Mouse (Mus musculus) embryo, embryonic 11 days (tissue): ENCODE results near the gene Fam19a3.

Experiments used
- DNase-seq: peaks from one replicate; pipeline ENCODE4 v3.0.0-alpha.2; 2015

The Fam19a3 gene

DNA sequence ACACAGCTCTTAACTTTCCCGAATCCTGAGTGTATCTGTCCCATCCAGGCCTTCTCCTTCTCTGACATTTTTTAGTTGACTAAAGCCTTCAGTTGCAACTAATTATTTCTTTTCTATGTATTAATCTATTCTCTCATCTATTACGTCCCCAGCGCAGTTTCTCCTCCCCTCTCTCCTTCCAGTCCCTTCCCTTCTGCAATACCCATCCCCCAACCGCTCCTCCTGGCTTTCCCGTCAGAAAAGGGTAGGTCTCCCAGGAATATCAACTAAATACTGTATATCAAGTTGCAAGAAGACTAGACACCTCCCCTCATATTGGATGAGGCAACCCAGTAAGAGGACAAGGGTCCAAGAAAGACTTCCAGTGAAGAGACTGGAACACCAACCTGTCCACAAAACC, 22.8 kb downstream of the Fam19a3 start:
- no peak for DNase-seq

- peak; percentile 92 for DNase-seq
Observed at GRCm38 (mm10) chr3:104758406-104758805, 23.2 kb downstream of the Fam19a3 start.

DNA sequence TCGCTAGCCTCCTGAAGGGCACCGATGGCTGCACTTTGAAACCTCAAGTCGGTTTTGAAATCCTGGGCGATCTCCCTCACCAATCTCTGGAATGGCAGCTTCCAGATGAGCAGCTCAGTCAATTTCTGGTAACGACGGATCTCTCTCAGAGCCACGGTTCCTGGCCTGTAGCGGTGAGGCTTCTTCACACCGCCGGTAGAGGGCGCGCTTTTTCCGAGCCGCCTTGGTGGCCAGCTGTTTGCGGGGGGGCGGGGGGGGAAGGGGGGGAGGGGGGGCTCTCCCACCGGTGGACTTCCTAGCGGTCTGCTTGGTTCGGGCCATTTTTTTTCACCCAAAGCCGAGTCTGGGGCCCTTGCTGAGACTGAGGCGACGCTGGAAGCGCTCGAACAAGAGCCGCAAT, 28.8 kb downstream of the Fam19a3 start:
- peak; percentile 59 for DNase-seq

GRCm38 (mm10) chr3:104743864-104744263, 37.8 kb downstream of the Fam19a3 start:
- no peak for DNase-seq

DNA sequence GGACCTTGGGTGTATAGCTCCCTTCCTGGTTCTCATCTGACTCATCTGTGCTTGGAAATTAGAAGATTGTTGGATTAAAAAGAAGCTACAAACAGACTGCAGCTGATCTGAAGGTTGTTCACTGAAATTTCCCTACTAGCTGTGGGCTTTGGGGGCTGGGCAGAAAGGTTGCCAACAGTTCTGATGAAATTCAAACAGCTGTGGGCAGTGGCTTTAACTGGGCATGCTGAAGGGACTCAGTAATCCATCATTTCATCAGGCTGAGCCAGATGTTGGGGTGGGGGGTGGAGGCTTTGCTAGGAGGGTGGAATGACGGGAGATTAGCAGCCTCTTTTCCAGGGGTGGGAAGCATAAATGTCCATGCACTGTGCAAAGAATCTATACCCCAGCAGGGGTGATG, 38.5 kb downstream of the Fam19a3 start:
- DNase-seq, result no peak

DNA sequence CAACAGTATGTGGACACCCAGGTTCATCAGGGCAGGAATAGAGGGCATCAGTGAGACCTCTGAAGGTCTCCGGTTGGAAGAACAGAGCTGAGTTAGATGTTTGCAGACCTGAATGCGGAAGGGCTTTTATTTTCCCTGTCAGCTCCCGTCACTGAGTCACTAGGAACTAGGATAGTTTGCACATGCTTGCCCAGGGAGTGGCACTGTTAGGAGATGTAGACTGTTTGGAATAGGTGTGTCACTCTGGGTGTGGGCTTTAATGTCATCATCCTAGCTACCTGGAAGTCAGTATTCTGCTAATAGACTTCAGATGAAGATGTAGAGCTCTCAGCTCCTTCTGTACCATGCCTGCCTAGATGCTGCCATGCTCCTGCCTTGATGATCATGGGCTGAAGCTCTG, 39.7 kb downstream of the Fam19a3 start:
- no peak for DNase-seq

DNA sequence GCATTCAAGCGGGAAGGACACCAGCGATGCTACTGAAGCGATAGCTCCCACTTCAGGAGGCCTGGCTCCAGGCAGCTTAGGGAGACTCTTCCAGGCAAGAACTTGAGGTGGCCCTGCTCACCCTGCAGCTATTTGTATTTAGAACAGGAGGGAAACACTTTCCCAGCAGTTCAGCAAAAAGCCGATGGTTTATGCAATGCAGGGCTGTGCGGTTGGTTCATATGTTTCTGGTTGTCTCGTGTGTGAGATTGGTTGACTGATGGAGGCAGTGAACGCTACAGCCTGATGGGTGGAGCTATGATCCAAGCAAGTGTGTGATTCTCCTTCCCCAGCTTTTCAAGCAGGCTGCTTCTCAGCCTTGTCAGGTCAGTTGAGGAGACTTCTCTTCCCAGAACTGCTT, 47.0 kb downstream of the Fam19a3 start:
- DNase-seq, result no peak

DNA sequence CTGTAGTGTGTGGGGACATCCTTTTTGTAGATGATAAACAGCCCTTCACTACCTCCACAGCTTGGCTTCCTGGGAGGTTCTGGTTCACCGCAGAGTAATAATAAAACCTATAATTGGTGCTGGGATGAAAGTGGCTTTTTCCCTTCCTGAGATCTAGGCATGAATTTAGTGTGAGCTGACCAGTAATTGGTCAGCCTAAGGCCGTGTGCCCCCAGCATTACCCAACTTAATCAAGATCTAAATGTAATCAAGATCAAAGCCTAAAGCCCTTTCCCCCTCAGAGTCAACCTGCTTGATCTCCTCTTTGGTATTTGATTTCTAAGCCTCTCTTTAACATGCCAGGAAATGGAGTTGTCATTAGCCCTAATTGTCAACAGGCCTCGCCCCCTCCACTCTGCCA, 48.7 kb downstream of the Fam19a3 start:
- no peak for DNase-seq

GRCm38 (mm10) chr3:104729270-104729839, 52.3 kb downstream of the Fam19a3 start:
- DNase-seq, result no peak
